Mouse (Mus musculus) midbrain, embryonic 14.5 days (tissue): ENCODE data around the gene Slc38a9. TPM values are rescaled to one million over a fixed set of nuclear protein-coding genes. Genes with fewer than 3 reads are reported as not detected.

ENCODE experiments used
- ATAC-seq: fragments of 200-750 bp; cut with Nextera tagmentation; 2 replicates; pipeline ENCODE4 v1.8.0; 2017; ENCODE audit warnings: moderate number of reproducible peaks, moderate library complexity; ENCODE audit not compliant: low FRiP score, low TSS enrichment
- DNase-seq: peaks from one replicate; pipeline ENCODE4 v3.0.0-alpha.2; 2015
- H3K27ac ChIP-seq: fragments of 300-500 bp; sonication (generic); replicated peaks from 2 replicates; pipeline ENCODE4 v1.5.1; 2014; ENCODE audit warnings: mild to moderate bottlenecking, low read depth, low read length, moderate library complexity
- H3K27me3 ChIP-seq: fragments of 300-500 bp; sonication (generic); 2 replicates; pipeline ENCODE4 v1.6.1; 2014; ENCODE audit warnings: low read length, control low read depth, mixed read lengths; ENCODE audit not compliant: control insufficient read depth, insufficient read depth
- H3K36me3 ChIP-seq: fragments of 300-500 bp; sonication (generic); 2 replicates; pipeline ENCODE4 v1.6.1; 2014; ENCODE audit warnings: low read length, control low read depth; ENCODE audit not compliant: control insufficient read depth, insufficient read depth
- H3K4me1 ChIP-seq: fragments of 300-500 bp; sonication (generic); 2 replicates; pipeline ENCODE4 v1.6.1; 2014; ENCODE audit warnings: mild to moderate bottlenecking, antibody characterized with exemption, low read length, control low read depth; ENCODE audit not compliant: control insufficient read depth, insufficient read depth
- H3K4me2 ChIP-seq: fragments of 300-500 bp; sonication (generic); 2 replicates; pipeline ENCODE4 v1.6.1; 2014; ENCODE audit warnings: mild to moderate bottlenecking, low read length, moderate library complexity
- H3K4me3 ChIP-seq: fragments of 300-500 bp; sonication (generic); replicated peaks from 2 replicates; pipeline ENCODE4 v1.5.1; 2014; ENCODE audit warnings: low read depth, low read length
- H3K9ac ChIP-seq: fragments of 300-500 bp; sonication (generic); replicated peaks from 2 replicates; pipeline ENCODE4 v1.6.1; 2014; ENCODE audit warnings: mild to moderate bottlenecking, low read length, moderate library complexity
- H3K9me3 ChIP-seq: fragments of 300-500 bp; sonication (generic); 2 replicates; pipeline ENCODE4 v1.6.1; 2016; ENCODE audit warnings: low read length, control low read depth, mixed read lengths; ENCODE audit not compliant: control insufficient read depth
- WGBS: fragments of 180-500 bp; shearing (Covaris S2); extraction: QIAGEN DNeasy Blood & Tissue Kit; methylation state at CpG from one replicate; pipeline ENCODE4 v1.1.7; 2014; 5-methylcytosine and 5-hydroxymethylcytosine counted together
- polyA plus RNA-seq: library from polyadenylated mRNA; unstranded; fragments of >200 nt; fragmentation: Nextera tagmentation; extraction: Ambion mirVana; gene quantifications from 2 replicates; pipeline ENCODE4 v1.2.1, GENCODE M21; 2014

Slc38a9 gene
- polyA plus RNA-seq, 1 experiment from 2014 or later = 24.4 TPM

GRCm38 (mm10) chr13:112763531-112764091 lies 103.1 kb downstream of the Slc38a9 start:
- no peaks in the 10 kb centered on the region for H3K27me3 ChIP-seq
- 84% methylated on average over 10 of the region's 10 CpGs for WGBS
- H3K9ac ChIP-seq = no peak overlapping the region
- no peaks in the 10 kb centered on the region for H3K36me3 ChIP-seq
- DNase-seq = no peak
- no peaks in the 10 kb centered on the region for H3K4me1 ChIP-seq
- H3K9me3 ChIP-seq = peaks cover 18% of the 10 kb centered on the region
- no peak overlapping the region for H3K27ac ChIP-seq
- no peak overlapping the region for H3K4me2 ChIP-seq
- ATAC-seq = no peak
- H3K4me3 ChIP-seq = no peak overlapping the region

GRCm38 (mm10) chr13:112764556-112764955 lies 104.0 kb downstream of the Slc38a9 start:
- 76% methylated on average over 5 of the region's 5 CpGs for WGBS
- DNase-seq (no peak), ATAC-seq (no peak)
- no peaks in the 10 kb centered on the region for H3K36me3 ChIP-seq
- H3K4me3 ChIP-seq = no peak overlapping the region
- H3K4me2 ChIP-seq = no peak overlapping the region
- peaks cover 18% of the 10 kb centered on the region for H3K9me3 ChIP-seq
- no peak overlapping the region for H3K27ac ChIP-seq
- no peaks in the 10 kb centered on the region for H3K27me3 ChIP-seq
- H3K9ac ChIP-seq = no peak overlapping the region
- no peaks in the 10 kb centered on the region for H3K4me1 ChIP-seq

- no peak overlapping the region for H3K4me2 ChIP-seq
- no peak overlapping the region for H3K9ac ChIP-seq
- ATAC-seq (no peak), DNase-seq (no peak)
- H3K9me3 ChIP-seq = peaks cover 18% of the 10 kb centered on the region
- WGBS = 94% methylated on average over 3 of the region's 3 CpGs
- no peak overlapping the region for H3K4me3 ChIP-seq
- no peaks in the 10 kb centered on the region for H3K36me3 ChIP-seq
- H3K27me3 ChIP-seq = no peaks in the 10 kb centered on the region
- no peaks in the 10 kb centered on the region for H3K4me1 ChIP-seq
- H3K27ac ChIP-seq = no peak overlapping the region
Observed at GRCm38 (mm10) chr13:112765654-112766053, 105.1 kb downstream of the Slc38a9 start.

- H3K4me2 ChIP-seq = no peak overlapping the region
- H3K9me3 ChIP-seq = peaks cover 18% of the 10 kb centered on the region
- H3K9ac ChIP-seq = no peak overlapping the region
- H3K4me1 ChIP-seq = 0 out of 2 replicates have a peak, but pooled peaks cover 4% of the 10 kb centered on the region
- WGBS = 26% methylated on average over 11 of the region's 11 CpGs
- 0 out of 2 replicates have a peak, but pooled peaks have one; percentile 43 for ATAC-seq
- peak; percentile 65 for DNase-seq
- H3K4me3 ChIP-seq = no peak overlapping the region
- no peaks in the 10 kb centered on the region for H3K27me3 ChIP-seq
- H3K36me3 ChIP-seq = no peaks in the 10 kb centered on the region
- H3K27ac ChIP-seq = no peak overlapping the region
Observed at GRCm38 (mm10) chr13:112770528-112771328, 110.2 kb downstream of the Slc38a9 start.

GRCm38 (mm10) chr13:112771447-112772208 lies 111.1 kb downstream of the Slc38a9 start:
- 0 out of 2 replicates have a peak, but pooled peaks cover 4% of the 10 kb centered on the region for H3K4me1 ChIP-seq
- H3K27me3 ChIP-seq = no peaks in the 10 kb centered on the region
- H3K9ac ChIP-seq = no peak overlapping the region
- H3K4me3 ChIP-seq = no peak overlapping the region
- no peaks in the 10 kb centered on the region for H3K36me3 ChIP-seq
- H3K9me3 ChIP-seq = peaks cover 11% of the 10 kb centered on the region
- no peak overlapping the region for H3K27ac ChIP-seq
- WGBS = 50% methylated on average over 15 of the region's 15 CpGs
- no peak for DNase-seq
- ATAC-seq = no peak
- H3K4me2 ChIP-seq = no peak overlapping the region

GRCm38 (mm10) chr13:112772252-112772651 lies 111.7 kb downstream of the Slc38a9 start:
- ATAC-seq (no peak), DNase-seq (peak; percentile 25)
- Histone ChIP-seq H3K4me1 (0 out of 2 replicates have a peak, but pooled peaks cover 4% of the 10 kb centered on the region), H3K36me3 (no peaks in the 10 kb centered on the region), H3K27ac (no peak overlapping the region), H3K9me3 (peaks cover 5% of the 10 kb centered on the region), H3K4me2 (no peak overlapping the region), H3K27me3 (no peaks in the 10 kb centered on the region), H3K9ac (no peak overlapping the region), H3K4me3 (no peak overlapping the region)
- WGBS = 45% methylated on average over 11 of the region's 11 CpGs

- Histone ChIP-seq H3K9ac (no peak overlapping the region), H3K4me2 (no peak overlapping the region), H3K27ac (no peak overlapping the region), H3K27me3 (no peaks in the 10 kb centered on the region), H3K4me1 (0 out of 2 replicates have a peak, but pooled peaks cover 4% of the 10 kb centered on the region), H3K36me3 (no peaks in the 10 kb centered on the region), H3K4me3 (no peak overlapping the region), H3K9me3 (no peaks in the 10 kb centered on the region)
- ATAC-seq = no peak
- 84% methylated on average over 14 of the region's 14 CpGs for WGBS
- no peak for DNase-seq
Observed at GRCm38 (mm10) chr13:112772861-112773260, 112.3 kb downstream of the Slc38a9 start.

- H3K4me2 ChIP-seq = no peak overlapping the region
- no peak overlapping the region for H3K27ac ChIP-seq
- no peaks in the 10 kb centered on the region for H3K9me3 ChIP-seq
- no peak overlapping the region for H3K9ac ChIP-seq
- no peaks in the 10 kb centered on the region for H3K36me3 ChIP-seq
- no peak overlapping the region for H3K4me3 ChIP-seq
- ATAC-seq (no peak), DNase-seq (no peak)
- H3K4me1 ChIP-seq = 0 out of 2 replicates have a peak, but pooled peaks cover 4% of the 10 kb centered on the region
- WGBS = 94% methylated on average over 3 of the region's 3 CpGs
- H3K27me3 ChIP-seq = no peaks in the 10 kb centered on the region
Observed at GRCm38 (mm10) chr13:112773991-112774675, 113.6 kb downstream of the Slc38a9 start.
